Mouse (Mus musculus) fat pad, adult 2 months (tissue): ENCODE measurements around the gene Trpm6.

Source experiments
- DNase-seq: peaks from one replicate; pipeline ENCODE4 v3.0.0-alpha.2; 2011; ENCODE audit warnings: low read depth, low spot score; ENCODE audit errors: extremely low read depth

The Trpm6 gene

GRCm38 (mm10) chr19:18888491-18889116 lies 138.8 kb downstream of the Trpm6 start:
- DNase-seq = no peak

GRCm38 (mm10) chr19:18889117-18889627 lies 139.4 kb downstream of the Trpm6 start:
- DNase-seq = no peak

DNA sequence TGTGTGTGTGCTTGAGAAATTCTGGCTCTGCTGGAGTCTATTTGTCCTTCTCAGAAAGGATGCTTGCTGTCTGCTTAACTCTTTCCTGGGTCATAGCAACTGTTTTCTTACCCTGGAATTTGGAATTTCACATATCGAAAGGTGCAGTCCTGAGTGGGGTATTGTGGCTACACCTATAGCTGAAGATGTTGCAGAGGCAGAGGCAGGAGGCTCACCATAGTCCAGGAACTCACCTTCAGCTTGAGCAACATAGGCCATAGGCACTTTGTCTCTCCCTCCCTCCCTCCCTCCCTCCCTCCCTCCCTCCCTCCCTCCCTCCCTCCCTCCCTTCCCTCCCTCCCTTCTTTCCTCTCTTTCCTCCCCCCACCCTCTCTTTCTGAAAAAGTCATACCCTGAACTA lies 139.8 kb downstream of the Trpm6 start:
- no peak for DNase-seq

DNA sequence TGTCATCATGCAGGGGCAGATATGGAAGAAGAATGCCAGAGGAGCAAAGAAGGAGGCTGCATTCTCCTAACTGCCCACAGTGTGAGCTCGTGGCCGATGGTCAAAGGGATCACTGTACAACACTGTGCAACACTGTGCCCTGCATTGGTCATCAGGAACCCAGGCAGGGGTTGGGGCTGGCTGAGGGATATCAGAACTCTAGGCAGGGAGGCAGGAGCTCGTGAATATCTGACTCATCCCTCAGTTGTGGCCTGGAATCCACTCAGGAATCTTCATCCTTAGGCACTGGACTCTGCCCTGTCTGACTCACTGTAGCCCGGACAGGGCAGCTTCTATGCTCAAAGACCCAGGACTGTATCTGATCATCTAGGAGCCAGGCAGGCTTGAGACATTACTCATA lies 140.4 kb downstream of the Trpm6 start:
- DNase-seq = no peak

GRCm38 (mm10) chr19:18898238-18898637 lies 148.5 kb downstream of the Trpm6 start:
- DNase-seq = no peak

DNA sequence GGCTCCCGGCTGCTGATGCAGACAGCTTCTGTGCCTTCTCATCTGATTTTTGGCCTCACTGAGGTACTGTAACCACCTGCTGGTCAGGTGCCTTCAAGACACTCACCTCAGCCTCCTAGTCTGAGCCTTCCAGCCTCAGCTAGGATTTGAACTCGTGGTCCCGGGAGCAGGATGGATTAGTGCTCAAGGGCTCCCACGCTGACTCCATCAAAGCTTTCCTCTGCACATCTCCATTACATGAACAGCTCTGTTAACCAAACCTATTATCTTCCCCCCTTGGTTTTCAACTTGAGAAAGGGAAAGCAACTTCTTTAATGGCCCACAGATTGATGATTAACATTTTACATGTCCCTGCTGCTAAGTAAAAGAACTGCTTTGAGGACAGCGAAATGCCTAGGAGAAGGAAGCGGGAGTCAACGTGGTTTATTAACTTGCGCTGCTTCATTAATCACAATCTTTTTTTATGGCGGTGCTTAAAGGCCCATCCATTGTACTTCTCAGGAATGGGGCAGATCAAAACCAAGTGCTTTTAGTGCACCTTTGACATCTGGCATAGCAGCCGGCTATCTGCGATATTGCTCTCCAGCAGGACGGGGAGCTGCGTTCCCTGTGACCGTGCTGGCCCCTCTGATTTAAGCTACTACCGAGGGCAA lies 152.4 kb downstream of the Trpm6 start:
- DNase-seq = no peak

- DNase-seq = no peak
Observed at GRCm38 (mm10) chr19:18902694-18903067, 152.9 kb downstream of the Trpm6 start.

DNA sequence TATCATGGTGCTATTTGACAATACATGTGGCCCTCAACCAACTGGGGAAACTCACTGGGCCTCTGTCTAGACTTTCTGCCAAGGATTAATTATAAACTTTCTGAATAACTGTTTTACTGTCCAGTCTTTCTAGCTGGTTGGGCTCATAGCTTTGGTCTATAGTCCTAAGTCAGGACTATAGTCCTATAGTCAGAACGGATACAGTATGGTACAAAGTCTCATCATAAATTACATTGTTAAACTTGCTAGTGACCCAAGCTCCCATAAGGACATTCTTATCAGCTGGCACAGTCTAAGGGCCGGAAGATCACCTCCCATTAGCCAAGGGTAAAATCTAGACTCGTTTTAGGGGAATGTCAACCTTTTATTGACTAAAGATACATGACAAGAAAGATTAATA lies 155.7 kb downstream of the Trpm6 start:
- DNase-seq = no peak

DNA sequence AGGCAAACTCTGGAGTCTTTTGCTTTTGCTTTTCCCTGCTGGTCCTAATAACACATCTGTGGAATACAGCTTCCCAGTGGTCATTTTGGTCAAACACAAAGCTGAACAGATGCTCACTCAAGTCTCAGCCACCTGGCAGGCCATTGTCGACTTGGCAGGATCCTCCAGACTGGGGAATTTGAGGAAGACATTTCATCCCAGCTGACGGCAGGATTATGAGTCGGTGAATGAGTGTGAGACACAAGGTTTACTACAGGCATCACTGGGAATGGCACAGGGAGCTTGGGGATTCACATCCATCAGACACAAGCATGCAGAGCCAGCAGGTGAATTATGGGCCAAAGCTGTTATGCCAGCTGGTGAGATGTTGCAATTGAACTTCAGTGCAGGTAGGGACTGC lies 159.9 kb downstream of the Trpm6 start:
- no peak for DNase-seq

DNA sequence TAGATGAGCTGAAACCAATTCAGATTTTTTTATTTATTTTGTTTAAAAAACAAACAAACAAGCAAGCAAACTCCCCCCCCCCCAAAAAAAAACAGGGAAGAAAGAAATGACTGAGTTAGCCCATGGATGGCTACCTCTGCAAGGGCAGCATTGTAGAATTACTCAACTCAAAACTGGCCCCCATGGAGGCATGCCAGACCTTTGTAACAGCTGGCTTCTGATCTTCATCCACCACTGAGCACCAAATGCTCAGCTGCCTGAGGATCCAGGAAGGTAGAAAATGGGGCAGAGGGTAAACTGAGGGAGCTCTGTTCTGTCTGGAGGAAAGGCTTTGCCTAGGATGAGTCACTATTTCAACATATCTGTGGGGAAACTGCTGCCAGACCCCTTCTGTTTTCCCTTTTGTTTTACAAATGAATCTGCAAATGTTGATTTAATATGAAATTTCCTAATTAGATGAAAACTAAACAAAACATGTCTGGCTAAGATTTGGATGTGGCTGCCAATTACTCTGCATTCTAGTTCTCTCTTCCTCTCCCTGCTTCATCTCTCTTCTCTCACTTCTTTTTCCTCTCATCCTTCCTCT lies 162.1 kb downstream of the Trpm6 start:
- DNase-seq = no peak

GRCm38 (mm10) chr19:18941391-18941790 lies 191.6 kb downstream of the Trpm6 start:
- DNase-seq = no peak
